Mouse (Mus musculus): ENCODE measurements around the gene Foxn3. TPM values are rescaled to one million over a fixed set of nuclear protein-coding genes. Genes with fewer than 3 reads are reported as not detected.

Foxn3 gene
- polyA plus RNA-seq, 1 experiment: 61.5 TPM

DNA sequence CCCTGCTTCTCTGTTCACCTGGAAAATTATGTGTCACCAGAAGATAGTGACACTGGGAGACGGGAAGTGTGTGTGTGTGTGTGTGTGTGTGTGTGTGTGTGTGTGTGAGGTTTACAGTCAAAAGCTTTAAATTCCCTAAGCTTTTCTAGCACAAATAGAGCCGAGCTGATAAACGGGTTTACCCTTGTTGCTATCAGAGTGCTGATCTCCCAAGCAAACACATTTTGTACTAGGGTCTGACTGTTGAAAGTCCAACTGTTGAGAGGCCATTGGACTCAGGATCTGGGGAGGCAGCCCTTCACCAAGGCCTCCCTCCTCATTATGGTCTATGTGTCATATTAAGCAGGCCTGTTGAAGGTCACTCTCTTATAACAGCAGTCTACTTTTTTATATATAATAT is 123.4 kb downstream of the Foxn3 start:
- no peak for TF ChIP-seq POLR2A (IDR thresholded peaks at IDR 0.05; ENCODE audit: borderline replicate concordance, insufficient read depth, low read length)
- no peak for TF ChIP-seq CTCF (IDR thresholded peaks at IDR 0.05; ENCODE audit: borderline replicate concordance, insufficient read depth, low read depth, low read length)
- 59% methylated on average over 3 of the region's 3 CpGs for WGBS

GRCm38 (mm10) chr12:99435189-99435588 is 128.2 kb downstream of the Foxn3 start:
- H3K27ac ChIP-seq (ENCODE audit: insufficient read depth, low read length): no peak overlapping the region
- no peak for TF ChIP-seq POLR2A (IDR thresholded peaks at IDR 0.05; ENCODE audit: borderline replicate concordance, insufficient read depth, low read length)
- TF ChIP-seq CTCF (IDR thresholded peaks at IDR 0.05; ENCODE audit: borderline replicate concordance, insufficient read depth, low read depth, low read length): no peak
- no peaks in the 10 kb centered on the region for H3K27me3 ChIP-seq (ENCODE audit: control insufficient read depth, insufficient read depth, low read length)
- H3K4me3 ChIP-seq (replicated peaks; ENCODE audit: insufficient read depth, low read depth, low read length): no peak overlapping the region
- DNase-seq: no peak
- H3K4me1 ChIP-seq (ENCODE audit: control insufficient read depth, insufficient read depth, low read length): peaks cover 9% of the 10 kb centered on the region
- 78% methylated on average over 4 of the region's 4 CpGs for WGBS

More for the DNA sequence above, 123.4 kb downstream of the Foxn3 start:
- Histone ChIP-seq H3K27ac (ENCODE audit: insufficient read depth, low read length) (no peak overlapping the region), H3K27me3 (ENCODE audit: control insufficient read depth, insufficient read depth, low read length) (no peaks in the 10 kb centered on the region), H3K4me1 (ENCODE audit: control insufficient read depth, insufficient read depth, low read length) (peaks cover 14% of the 10 kb centered on the region; the same call in 1 of the 2 replicates), H3K4me3 (replicated peaks; ENCODE audit: insufficient read depth, low read depth, low read length) (no peak overlapping the region)
- no peak for DNase-seq

- Histone ChIP-seq H3K27me3 (ENCODE audit: control insufficient read depth, insufficient read depth, low read length) (no peaks in the 10 kb centered on the region), H3K4me3 (replicated peaks; ENCODE audit: insufficient read depth, low read depth, low read length) (no peak overlapping the region), H3K4me1 (ENCODE audit: control insufficient read depth, insufficient read depth, low read length) (peaks cover 9% of the 10 kb centered on the region; the same call in 1 of the 2 replicates), H3K27ac (ENCODE audit: insufficient read depth, low read length) (no peak overlapping the region)
- TF ChIP-seq POLR2A (IDR thresholded peaks at IDR 0.05; ENCODE audit: borderline replicate concordance, insufficient read depth, low read length) (no peak), CTCF (IDR thresholded peaks at IDR 0.05; ENCODE audit: borderline replicate concordance, insufficient read depth, low read depth, low read length) (no peak)
- 92% methylated on average over 5 of the region's 5 CpGs for WGBS
- DNase-seq: no peak
Observed at GRCm38 (mm10) chr12:99433402-99433801, 130.0 kb downstream of the Foxn3 start.

- whole genome bisulfite sequencing: 81% methylated on average over 6 of the region's 6 CpGs
- Histone ChIP-seq H3K4me1 (ENCODE audit: control insufficient read depth, insufficient read depth, low read length) (peaks cover 7% of the 10 kb centered on the region), H3K4me3 (replicated peaks; ENCODE audit: insufficient read depth, low read depth, low read length) (no peak overlapping the region), H3K27me3 (ENCODE audit: control insufficient read depth, insufficient read depth, low read length) (no peaks in the 10 kb centered on the region), H3K27ac (ENCODE audit: insufficient read depth, low read length) (no peak overlapping the region)
- DNase-seq: no peak
- TF ChIP-seq POLR2A (IDR thresholded peaks at IDR 0.05; ENCODE audit: borderline replicate concordance, insufficient read depth, low read length) (no peak), CTCF (IDR thresholded peaks at IDR 0.05; ENCODE audit: borderline replicate concordance, insufficient read depth, low read depth, low read length) (no peak)
Observed at GRCm38 (mm10) chr12:99431541-99431940, 131.8 kb downstream of the Foxn3 start.

DNA sequence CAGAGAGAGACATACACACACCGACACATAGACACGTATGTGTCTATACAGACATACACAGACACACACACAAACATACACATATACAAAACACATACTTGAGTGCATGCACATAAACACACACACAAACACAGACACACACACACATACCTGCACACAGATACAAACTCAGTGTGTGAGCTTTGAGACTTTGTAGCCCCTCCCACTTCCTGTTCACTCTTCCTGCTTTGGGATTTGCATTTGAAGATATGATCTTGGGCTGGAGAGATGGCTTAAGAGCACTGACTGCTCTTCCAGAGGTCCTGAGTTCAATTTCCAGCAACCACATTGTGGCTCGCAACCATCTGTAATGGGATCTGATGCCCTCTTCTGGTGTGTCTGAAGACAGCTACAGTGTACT is 132.4 kb downstream of the Foxn3 start:
- 97% methylated on average over 3 of the region's 3 CpGs for WGBS
- TF ChIP-seq POLR2A (IDR thresholded peaks at IDR 0.05; ENCODE audit: borderline replicate concordance, insufficient read depth, low read length) (no peak), CTCF (IDR thresholded peaks at IDR 0.05; ENCODE audit: borderline replicate concordance, insufficient read depth, low read depth, low read length) (no peak)
- Histone ChIP-seq H3K27ac (ENCODE audit: insufficient read depth, low read length) (no peak overlapping the region), H3K4me1 (ENCODE audit: control insufficient read depth, insufficient read depth, low read length) (peaks cover 7% of the 10 kb centered on the region), H3K27me3 (ENCODE audit: control insufficient read depth, insufficient read depth, low read length) (no peaks in the 10 kb centered on the region), H3K4me3 (replicated peaks; ENCODE audit: insufficient read depth, low read depth, low read length) (no peak overlapping the region)
- no peak for DNase-seq

DNA sequence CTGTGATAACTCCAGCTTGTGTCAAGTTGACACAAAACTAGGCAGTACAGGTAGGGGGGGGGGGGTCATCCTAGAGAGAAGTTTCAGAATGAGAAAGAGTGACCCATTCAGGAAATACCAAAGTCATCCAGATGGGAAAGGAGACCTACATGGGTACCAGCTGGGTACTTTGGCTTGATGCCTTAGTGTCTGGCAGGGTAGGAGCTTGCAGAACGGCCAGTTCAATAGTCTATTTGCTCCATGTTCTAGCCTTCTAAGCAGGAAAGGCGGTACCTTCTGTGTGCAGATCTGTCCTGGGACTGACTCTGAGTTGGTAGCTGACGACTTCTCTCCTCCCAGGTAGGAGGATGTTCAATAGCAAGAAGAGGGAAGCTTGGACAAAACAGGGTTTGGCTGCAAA is 134.3 kb downstream of the Foxn3 start:
- H3K27me3 ChIP-seq (ENCODE audit: control insufficient read depth, insufficient read depth, low read length): no peaks in the 10 kb centered on the region
- peaks cover 2% of the 10 kb centered on the region for H3K4me1 ChIP-seq (ENCODE audit: control insufficient read depth, insufficient read depth, low read length)
- TF ChIP-seq CTCF (IDR thresholded peaks at IDR 0.05; ENCODE audit: borderline replicate concordance, insufficient read depth, low read depth, low read length): no peak
- TF ChIP-seq POLR2A (IDR thresholded peaks at IDR 0.05; ENCODE audit: borderline replicate concordance, insufficient read depth, low read length): no peak
- 26% methylated on average over 3 of the region's 3 CpGs for WGBS
- no peak overlapping the region for H3K27ac ChIP-seq (ENCODE audit: insufficient read depth, low read length)
- DNase-seq: peak; percentile 37 to 55
- H3K4me3 ChIP-seq (replicated peaks; ENCODE audit: insufficient read depth, low read depth, low read length): no peak overlapping the region

DNA sequence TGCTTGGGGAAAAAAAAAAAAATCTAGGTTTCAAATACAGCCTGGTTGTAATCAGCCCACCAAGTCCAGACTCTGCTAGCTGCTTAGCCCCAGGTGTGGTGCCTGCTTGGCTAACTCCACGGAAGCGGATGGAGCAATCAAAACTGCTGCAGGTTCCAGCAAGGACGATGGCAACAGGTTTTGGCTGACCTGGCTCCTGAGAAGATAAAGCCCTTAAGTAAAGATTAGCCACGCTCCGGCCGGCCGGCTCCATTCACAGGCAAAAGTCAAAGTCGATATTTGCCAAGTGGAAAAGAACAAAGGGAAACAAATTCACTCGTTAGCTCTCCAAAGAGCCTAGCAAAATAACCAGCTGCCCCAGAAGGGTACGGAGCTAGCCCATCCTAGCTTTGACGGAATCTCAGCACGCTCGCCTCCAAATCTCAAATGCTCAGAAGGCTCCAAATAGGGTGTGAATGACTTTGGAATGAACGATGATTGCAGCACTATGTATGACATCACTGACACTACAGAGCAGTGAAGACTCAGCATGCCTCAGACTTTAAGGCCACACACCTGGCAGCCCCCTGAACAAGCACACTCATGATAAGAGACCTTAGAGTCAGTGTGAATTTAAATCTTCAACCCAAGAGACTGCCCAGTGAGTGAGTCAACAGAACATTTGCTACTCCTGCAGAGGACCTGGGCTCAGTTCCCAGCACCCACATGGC is 137.0 kb downstream of the Foxn3 start:
- Histone ChIP-seq H3K4me3 (replicated peaks; ENCODE audit: insufficient read depth, low read depth, low read length) (no peak overlapping the region), H3K27me3 (ENCODE audit: control insufficient read depth, insufficient read depth, low read length) (no peaks in the 10 kb centered on the region), H3K27ac (ENCODE audit: insufficient read depth, low read length) (no peak overlapping the region), H3K4me1 (ENCODE audit: control insufficient read depth, insufficient read depth, low read length) (peaks cover 2% of the 10 kb centered on the region)
- DNase-seq: no peak
- TF ChIP-seq CTCF (IDR thresholded peaks at IDR 0.05; ENCODE audit: borderline replicate concordance, insufficient read depth, low read depth, low read length): no peak
- TF ChIP-seq POLR2A (IDR thresholded peaks at IDR 0.05; ENCODE audit: borderline replicate concordance, insufficient read depth, low read length): no peak
- WGBS: 70% methylated on average over 14 of the region's 14 CpGs

GRCm38 (mm10) chr12:99419396-99419760 is 144.0 kb downstream of the Foxn3 start:
- H3K4me3 ChIP-seq (replicated peaks; ENCODE audit: insufficient read depth, low read depth, low read length): no peak overlapping the region
- no peak for DNase-seq
- WGBS: 88% methylated on average over 2 of the region's 2 CpGs
- H3K27me3 ChIP-seq (ENCODE audit: control insufficient read depth, insufficient read depth, low read length): no peaks in the 10 kb centered on the region
- TF ChIP-seq POLR2A (IDR thresholded peaks at IDR 0.05; ENCODE audit: borderline replicate concordance, insufficient read depth, low read length) (no peak), CTCF (IDR thresholded peaks at IDR 0.05; ENCODE audit: borderline replicate concordance, insufficient read depth, low read depth, low read length) (no peak)
- no peak overlapping the region for H3K27ac ChIP-seq (ENCODE audit: insufficient read depth, low read length)
- peaks cover 18% of the 10 kb centered on the region for H3K4me1 ChIP-seq (ENCODE audit: control insufficient read depth, insufficient read depth, low read length)

Data from cerebellum, adult 2 months (tissue).